Mouse (Mus musculus) lung, postnatal 0 days (tissue): Measurements from ENCODE around the gene Shisa6. TPM values are rescaled to one million over a fixed set of nuclear protein-coding genes. Genes with fewer than 3 reads are reported as not detected.

Source experiments
- ATAC-seq: fragments of 200-750 bp; cut with Nextera tagmentation; 2 replicates; pipeline ENCODE4 v1.8.0; 2017; ENCODE audit warnings: moderate library complexity
- DNase-seq: peaks from one replicate; pipeline ENCODE4 v3.0.0-alpha.2; 2016; ENCODE audit warnings: low spot score
- H3K27ac ChIP-seq: fragments of 300-500 bp; sonication (generic); 2 replicates; pipeline ENCODE4 v1.5.1; 2014; ENCODE audit warnings: antibody characterized with exemption, mild to moderate bottlenecking, low read length, mixed read lengths
- H3K27me3 ChIP-seq: fragments of 300-500 bp; sonication (generic); replicated peaks from 2 replicates; pipeline ENCODE4 v1.6.1; 2014; ENCODE audit warnings: low read length, mixed read lengths; ENCODE audit not compliant: insufficient read depth
- H3K36me3 ChIP-seq: fragments of 300-500 bp; sonication (generic); 2 replicates; pipeline ENCODE4 v1.6.1; 2014; ENCODE audit warnings: low read length, mixed read lengths; ENCODE audit not compliant: insufficient read depth
- H3K4me1 ChIP-seq: fragments of 300-500 bp; sonication (generic); 2 replicates; pipeline ENCODE4 v1.6.1; 2014; ENCODE audit warnings: antibody characterized with exemption, low read depth, low read length, mixed read lengths; ENCODE audit not compliant: insufficient read depth
- H3K4me2 ChIP-seq: fragments of 300-500 bp; sonication (generic); replicated peaks from 2 replicates; pipeline ENCODE4 v1.6.1; 2014; ENCODE audit warnings: low read depth, mild to moderate bottlenecking, low read length, moderate library complexity, mixed read lengths
- H3K4me3 ChIP-seq: fragments of 300-500 bp; sonication (generic); 2 replicates; pipeline ENCODE4 v1.5.1; 2014; ENCODE audit warnings: low read depth, low read length
- H3K9ac ChIP-seq: fragments of 300-500 bp; sonication (generic); replicated peaks from 2 replicates; pipeline ENCODE4 v1.6.1; 2014; ENCODE audit warnings: low read depth, mild to moderate bottlenecking
- H3K9me3 ChIP-seq: fragments of 300-500 bp; sonication (generic); 2 replicates; pipeline ENCODE4 v1.6.1; 2016; ENCODE audit warnings: low read length, mixed read lengths
- CTCF ChIP-seq: IDR thresholded peaks from 2 replicates; pipeline ENCODE4 v1.5.1; 2016; ENCODE audit warnings: antibody characterized with exemption, mild to moderate bottlenecking
- EP300 ChIP-seq: IDR thresholded peaks from 2 replicates; pipeline ENCODE4 v1.6.1; 2016; ENCODE audit warnings: antibody characterized with exemption, mild to moderate bottlenecking, control low read depth
- WGBS: fragments of 180-500 bp; shearing (Covaris S2); extraction: QIAGEN DNeasy Blood & Tissue Kit; methylation state at CpG from one replicate; pipeline ENCODE4 v1.1.7; 2014; 5-methylcytosine and 5-hydroxymethylcytosine counted together
- polyA plus RNA-seq: library from polyadenylated mRNA; unstranded; fragments of >200 nt; fragmentation: Nextera tagmentation; extraction: Ambion mirVana; gene quantifications from 2 replicates; pipeline ENCODE4 v1.2.1, GENCODE M21; 2015

The Shisa6 gene
- polyA plus RNA-seq, 1 experiment from 2014 or later: 0.61 TPM

GRCm38 (mm10) chr11:66498857-66499445 is 26.8 kb downstream of the Shisa6 start:
- Histone ChIP-seq H3K9ac (no peak overlapping the region), H3K4me1 (peaks cover 3% of the 10 kb centered on the region; the same call in 1 of the 2 replicates), H3K27me3 (no peaks in the 10 kb centered on the region), H3K4me3 (no peak overlapping the region), H3K27ac (no peak overlapping the region), H3K9me3 (no peaks in the 10 kb centered on the region), H3K4me2 (no peak overlapping the region), H3K36me3 (no peaks in the 10 kb centered on the region)
- peak; percentile 54; the same call in 1 of the 2 replicates for TF ChIP-seq EP300
- TF ChIP-seq CTCF: no peak
- 25% methylated on average over 9 of the region's 9 CpGs for WGBS
- ATAC-seq: peak; percentile 85
- peak; percentile 86 for DNase-seq

DNA sequence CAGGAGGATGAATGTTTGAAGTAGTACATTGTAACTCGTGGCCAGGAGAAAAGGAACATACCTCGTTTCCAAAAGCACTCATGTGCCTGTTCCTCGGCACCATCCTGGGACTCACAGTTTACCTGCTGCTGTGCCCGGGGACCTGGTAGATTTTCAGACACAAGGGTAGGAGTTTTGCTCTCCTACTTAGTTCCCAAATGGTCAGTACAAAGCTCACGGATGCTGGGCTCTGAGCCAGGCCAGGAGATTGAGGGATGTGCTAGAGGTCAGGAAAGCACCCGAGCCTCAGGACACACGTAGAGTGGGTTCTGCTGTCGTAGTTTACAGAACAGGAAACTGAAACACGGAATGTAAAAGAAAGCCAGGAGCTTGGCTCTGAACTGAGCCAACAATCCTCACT is 29.5 kb downstream of the Shisa6 start:
- Histone ChIP-seq H3K27ac (no peak overlapping the region), H3K4me3 (no peak overlapping the region), H3K27me3 (no peaks in the 10 kb centered on the region), H3K9me3 (no peaks in the 10 kb centered on the region), H3K9ac (no peak overlapping the region), H3K4me2 (no peak overlapping the region), H3K4me1 (peaks cover 3% of the 10 kb centered on the region; the same call in 1 of the 2 replicates), H3K36me3 (no peaks in the 10 kb centered on the region)
- TF ChIP-seq CTCF (no peak), EP300 (no peak)
- DNase-seq: no peak
- ATAC-seq: no peak
- 59% methylated on average over 9 of the region's 9 CpGs for whole genome bisulfite sequencing

- WGBS: 80% methylated on average over 3 of the region's 3 CpGs
- H3K4me1 ChIP-seq: peaks cover 3% of the 10 kb centered on the region; the same call in 1 of the 2 replicates
- no peaks in the 10 kb centered on the region for H3K36me3 ChIP-seq
- H3K4me3 ChIP-seq: no peak overlapping the region
- no peaks in the 10 kb centered on the region for H3K27me3 ChIP-seq
- TF ChIP-seq EP300: no peak
- no peak for TF ChIP-seq CTCF
- no peak overlapping the region for H3K27ac ChIP-seq
- no peak overlapping the region for H3K9ac ChIP-seq
- ATAC-seq (no peak), DNase-seq (no peak)
- H3K4me2 ChIP-seq: no peak overlapping the region
- H3K9me3 ChIP-seq: no peaks in the 10 kb centered on the region
Measured at GRCm38 (mm10) chr11:66494391-66494790, 31.4 kb downstream of the Shisa6 start.

- TF ChIP-seq EP300 (no peak), CTCF (no peak)
- H3K4me3 ChIP-seq: no peak overlapping the region
- H3K27ac ChIP-seq: no peak overlapping the region
- peak; percentile 26 for DNase-seq
- H3K36me3 ChIP-seq: no peaks in the 10 kb centered on the region
- H3K9ac ChIP-seq: no peak overlapping the region
- H3K4me1 ChIP-seq: no peaks in the 10 kb centered on the region
- whole genome bisulfite sequencing: 58% methylated on average over 4 of the region's 4 CpGs
- no peaks in the 10 kb centered on the region for H3K9me3 ChIP-seq
- no peak for ATAC-seq
- H3K4me2 ChIP-seq: no peak overlapping the region
- no peaks in the 10 kb centered on the region for H3K27me3 ChIP-seq
Measured at GRCm38 (mm10) chr11:66487765-66488164, 38.0 kb downstream of the Shisa6 start.

GRCm38 (mm10) chr11:66482501-66482900 is 43.3 kb downstream of the Shisa6 start:
- peak; percentile 33 for DNase-seq
- no peak overlapping the region for H3K4me2 ChIP-seq
- 62% methylated on average over 6 of the region's 6 CpGs for WGBS
- H3K27me3 ChIP-seq: no peaks in the 10 kb centered on the region
- no peak overlapping the region for H3K9ac ChIP-seq
- no peak for ATAC-seq
- TF ChIP-seq EP300 (no peak), CTCF (no peak)
- no peak overlapping the region for H3K4me3 ChIP-seq
- no peaks in the 10 kb centered on the region for H3K36me3 ChIP-seq
- no peak overlapping the region for H3K27ac ChIP-seq
- no peaks in the 10 kb centered on the region for H3K9me3 ChIP-seq
- no peaks in the 10 kb centered on the region for H3K4me1 ChIP-seq

- WGBS: 37% methylated on average over 4 of the region's 5 CpGs
- no peak overlapping the region for H3K9ac ChIP-seq
- no peaks in the 10 kb centered on the region for H3K36me3 ChIP-seq
- TF ChIP-seq EP300 (no peak), CTCF (no peak)
- H3K27ac ChIP-seq: no peak overlapping the region
- ATAC-seq: no peak
- no peak overlapping the region for H3K4me2 ChIP-seq
- H3K27me3 ChIP-seq: no peaks in the 10 kb centered on the region
- H3K4me1 ChIP-seq: no peaks in the 10 kb centered on the region
- no peak for DNase-seq
- H3K9me3 ChIP-seq: no peaks in the 10 kb centered on the region
- no peak overlapping the region for H3K4me3 ChIP-seq
Measured at GRCm38 (mm10) chr11:66442631-66443030, 83.1 kb downstream of the Shisa6 start.

DNA sequence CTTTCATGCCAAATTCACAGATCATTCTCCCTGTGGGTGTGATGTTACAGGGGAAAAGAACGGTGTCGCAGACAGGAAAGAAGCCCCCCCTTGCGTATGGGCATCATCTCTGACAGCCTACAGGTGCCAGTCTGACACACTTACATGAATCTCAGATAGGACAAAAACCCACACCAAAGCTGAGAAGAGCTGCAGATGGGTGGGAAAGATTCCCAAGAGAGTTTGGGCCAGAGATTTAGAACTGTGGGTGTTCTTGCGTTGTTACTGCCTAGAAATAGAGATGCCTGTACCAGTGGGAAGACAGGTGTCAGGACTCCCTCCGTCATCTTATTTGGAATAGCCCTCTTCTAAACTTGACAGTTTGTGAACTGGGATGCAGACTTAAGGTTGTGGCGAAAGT is 99.6 kb downstream of the Shisa6 start:
- WGBS: 88% methylated on average over 6 of the region's 6 CpGs

More for the DNA sequence above, 99.6 kb downstream of the Shisa6 start:
- no peak for DNase-seq
- TF ChIP-seq CTCF: no peak
- Histone ChIP-seq H3K4me3 (no peak overlapping the region), H3K9ac (no peak overlapping the region), H3K36me3 (no peaks in the 10 kb centered on the region), H3K4me2 (no peak overlapping the region), H3K27me3 (no peaks in the 10 kb centered on the region), H3K4me1 (no peaks in the 10 kb centered on the region), H3K27ac (no peak overlapping the region), H3K9me3 (no peaks in the 10 kb centered on the region)
- ATAC-seq: no peak
